Mouse (Mus musculus): ENCODE results near the gene Wwox. TPM values are rescaled to one million over a fixed set of nuclear protein-coding genes. Genes with fewer than 3 reads are reported as not detected.

Wwox gene
- total and polyA plus RNA-seq, 3 experiments = 7.8 to 11.5 (median 9.1) TPM

DNA sequence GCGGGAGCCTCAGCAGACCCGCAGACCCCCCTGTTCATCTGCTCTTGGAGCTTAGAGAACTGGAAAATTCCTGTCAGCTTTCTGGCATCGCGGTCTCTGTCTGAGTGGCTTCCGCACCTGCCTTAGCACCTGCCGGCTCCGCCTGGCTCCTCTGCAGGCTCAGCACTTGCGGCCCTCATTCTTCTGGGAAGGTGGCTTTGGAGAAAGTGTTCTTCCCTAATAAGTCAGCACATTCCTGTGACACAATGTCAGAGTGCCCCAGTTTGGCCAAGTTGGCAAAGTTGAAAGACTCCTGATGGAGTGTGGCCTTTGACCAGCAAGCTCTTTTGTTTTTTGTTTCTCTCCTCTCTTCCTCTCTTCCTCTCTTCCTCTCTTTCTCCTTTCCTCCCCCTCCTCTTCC, 343.9 kb downstream of the Wwox start:
- Histone ChIP-seq H3K27ac (ENCODE audit: insufficient read depth, low read depth) (no peak overlapping the region), H3K36me3 (replicated peaks in 1 of 2; ENCODE audit: control insufficient read depth in 1 of 2, insufficient read depth in 1 of 2, low read length in 1 of 2) (no peaks in the 10 kb centered on the region), H3K4me3 (replicated peaks in 1 of 3; ENCODE audit: low read depth in 2 of 3, low read length in 2 of 3, poor library complexity in 1 of 3) (no peak overlapping the region), H3K9ac (ENCODE audit: insufficient read depth, low read depth) (no peak overlapping the region), H3K9me3 (replicated peaks; ENCODE audit: low read length) (no peaks in the 10 kb centered on the region), H3K79me2 (replicated peaks; ENCODE audit: control insufficient read depth, extremely low read depth, insufficient read depth, poor library complexity, severe bottlenecking) (no peaks in the 10 kb centered on the region), H3K27me3 (replicated peaks) (no peaks in the 10 kb centered on the region), H3K4me1 (ENCODE audit: control insufficient read depth in 1 of 2, insufficient read depth in 2 of 2) (no peaks in the 10 kb centered on the region), H3K4me2 (ENCODE audit: insufficient read depth, low read depth, poor library complexity, severe bottlenecking) (no peak overlapping the region)
- dilution Hi-C loops (cut with MboI; ENCODE audit: extremely low pct_ligation_motif_present, extremely low pct_unique_long_range_greater_than_20kb, low sequenced_read_pairs) = no loop called here
- no peak for DNase-seq (ENCODE audit: extremely low read depth)
- TF ChIP-seq NELFE (IDR thresholded peaks at IDR 0.05; ENCODE audit: low read depth, low read length) (no peak), GABPA (IDR thresholded peaks at IDR 0.05; ENCODE audit: insufficient replicate concordance, low read depth, low read length) (no peak), EP300 (IDR thresholded peaks at IDR 0.05; ENCODE audit: low read length) (no peak), UBTF (IDR thresholded peaks at IDR 0.05; ENCODE audit: low read depth, low read length) (no peak), ZC3H11A (IDR thresholded peaks at IDR 0.05; ENCODE audit: low read depth, low read length) (no peak), SMC3 (IDR thresholded peaks at IDR 0.05; ENCODE audit: low read depth, low read length) (no peak), HCFC1 (IDR thresholded peaks at IDR 0.05; ENCODE audit: low read depth, low read length) (no peak), IRF4 (IDR thresholded peaks at IDR 0.05; ENCODE audit: low read depth, low read length) (no peak)
- in situ Hi-C loops (cut with MboI; ENCODE audit: low pct_ligation_motif_present, low pct_unique_long_range_greater_than_20kb, low sequenced_read_pairs) = no loop called here

DNA sequence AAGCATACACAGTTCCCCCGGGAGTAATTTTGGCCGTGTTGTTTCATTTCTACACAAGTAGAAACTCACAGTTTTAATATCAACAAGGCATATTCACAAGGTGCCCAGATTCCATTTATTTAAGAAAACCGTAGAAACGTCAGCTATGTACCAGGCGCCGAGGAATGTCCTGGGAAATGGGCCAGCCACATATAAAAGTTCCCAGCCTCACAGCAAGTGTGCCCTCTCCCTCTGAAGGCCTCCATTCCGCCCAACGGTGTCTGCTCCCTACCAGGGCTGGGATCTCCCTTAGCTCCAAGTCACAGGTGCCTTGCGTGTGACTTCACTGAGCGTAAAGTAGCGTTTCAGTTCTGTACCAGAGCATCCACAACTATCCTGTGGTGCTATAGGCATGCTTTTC, 346.4 kb downstream of the Wwox start:
- dilution Hi-C loops (cut with MboI; ENCODE audit: extremely low pct_ligation_motif_present, extremely low pct_unique_long_range_greater_than_20kb, low sequenced_read_pairs) = no loop called here

DNA sequence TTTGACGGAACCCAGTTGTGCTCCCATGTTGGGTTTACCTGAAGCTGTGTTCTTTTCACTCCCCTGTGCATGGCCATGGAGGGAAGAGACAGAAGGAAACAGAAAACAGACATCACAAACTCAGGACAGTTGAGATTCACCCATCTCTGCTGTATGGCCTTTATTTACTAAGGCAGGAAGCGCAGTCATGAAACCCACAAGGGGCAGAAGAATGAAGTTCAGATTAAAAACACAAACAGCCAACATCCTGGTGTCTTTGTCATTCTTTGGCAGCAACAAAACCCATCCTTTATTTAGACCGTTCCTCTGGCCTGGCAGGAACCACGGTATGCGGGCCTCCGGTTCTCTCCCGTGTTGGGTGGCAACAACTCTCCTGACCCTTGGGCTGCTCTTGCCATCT, 350.2 kb downstream of the Wwox start:
- no peaks in the 10 kb centered on the region for H3K79me2 ChIP-seq (replicated peaks; ENCODE audit: control insufficient read depth, extremely low read depth, insufficient read depth, poor library complexity, severe bottlenecking)
- in situ Hi-C loops (cut with MboI; ENCODE audit: low pct_ligation_motif_present, low pct_unique_long_range_greater_than_20kb, low sequenced_read_pairs) = no loop called here

More for the DNA sequence above, 346.4 kb downstream of the Wwox start:
- DNase-seq (ENCODE audit: extremely low read depth) = no peak
- Histone ChIP-seq H3K27ac (ENCODE audit: insufficient read depth, low read depth) (no peak overlapping the region), H3K4me1 (ENCODE audit: control insufficient read depth in 1 of 2, insufficient read depth in 2 of 2) (peaks cover 0 to 3% of the 10 kb centered on the region in 2 experiments; a peak in 1 of 4 replicates), H3K9ac (ENCODE audit: insufficient read depth, low read depth) (no peak overlapping the region), H3K4me3 (replicated peaks in 1 of 3; ENCODE audit: low read depth in 2 of 3, low read length in 2 of 3, poor library complexity in 1 of 3) (no peak overlapping the region), H3K36me3 (replicated peaks in 1 of 2; ENCODE audit: control insufficient read depth in 1 of 2, insufficient read depth in 1 of 2, low read length in 1 of 2) (no peaks in the 10 kb centered on the region), H3K79me2 (replicated peaks; ENCODE audit: control insufficient read depth, extremely low read depth, insufficient read depth, poor library complexity, severe bottlenecking) (no peaks in the 10 kb centered on the region), H3K27me3 (replicated peaks) (no peaks in the 10 kb centered on the region), H3K9me3 (replicated peaks; ENCODE audit: low read length) (no peaks in the 10 kb centered on the region), H3K4me2 (ENCODE audit: insufficient read depth, low read depth, poor library complexity, severe bottlenecking) (no peak overlapping the region)
- in situ Hi-C loops (cut with MboI; ENCODE audit: low pct_ligation_motif_present, low pct_unique_long_range_greater_than_20kb, low sequenced_read_pairs) = no loop called here
- TF ChIP-seq RAD21 (IDR thresholded peaks at IDR 0.05; ENCODE audit: low read depth, low read length) = no peak
- TF ChIP-seq MAX (IDR thresholded peaks at IDR 0.05; ENCODE audit: low read length) = no peak
- no peak for TF ChIP-seq MYC (IDR thresholded peaks at IDR 0.05; ENCODE audit: low read depth, low read length)
- TF ChIP-seq ZC3H11A (IDR thresholded peaks at IDR 0.05; ENCODE audit: low read depth, low read length) = no peak
- TF ChIP-seq CHD1 (IDR thresholded peaks at IDR 0.05; ENCODE audit: low read depth, low read length) = no peak
- TF ChIP-seq CHD2 (IDR thresholded peaks at IDR 0.05; ENCODE audit: low read length) = no peak
- no peak for TF ChIP-seq ETS1 (conservative IDR thresholded peaks at IDR 0.05; ENCODE audit: low read depth, low read length)
- no peak for TF ChIP-seq NRF1 (IDR thresholded peaks at IDR 0.05; ENCODE audit: low read depth, low read length)
- TF ChIP-seq EP300 (IDR thresholded peaks at IDR 0.05; ENCODE audit: low read length) = no peak
- no peak for TF ChIP-seq SIN3A (IDR thresholded peaks at IDR 0.05; ENCODE audit: low read length)
- TF ChIP-seq MAFK (IDR thresholded peaks at IDR 0.05; ENCODE audit: insufficient replicate concordance, low read length) = no peak
- no peak for TF ChIP-seq USF2 (conservative IDR thresholded peaks at IDR 0.05; ENCODE audit: low read depth, low read length)
- no peak for TF ChIP-seq E2F4 (IDR thresholded peaks at IDR 0.05; ENCODE audit: insufficient replicate concordance, low read depth, low read length)
- no peak for TF ChIP-seq JUN (IDR thresholded peaks at IDR 0.05; ENCODE audit: insufficient read depth, low read depth, low read length)

More for the DNA sequence above, 350.2 kb downstream of the Wwox start:
- dilution Hi-C loops (cut with MboI; ENCODE audit: extremely low pct_ligation_motif_present, extremely low pct_unique_long_range_greater_than_20kb, low sequenced_read_pairs) = no loop called here
- H3K36me3 ChIP-seq (replicated peaks in 1 of 2; ENCODE audit: control insufficient read depth in 1 of 2, insufficient read depth in 1 of 2, low read length in 1 of 2) = no peaks in the 10 kb centered on the region
- TF ChIP-seq UBTF (IDR thresholded peaks at IDR 0.05; ENCODE audit: low read depth, low read length) (no peak), ZNF384 (IDR thresholded peaks at IDR 0.05; ENCODE audit: low read depth, low read length) (no peak), ZKSCAN1 (IDR thresholded peaks at IDR 0.05; ENCODE audit: borderline replicate concordance, low read depth, low read length) (no peak), GABPA (IDR thresholded peaks at IDR 0.05; ENCODE audit: insufficient replicate concordance, low read depth, low read length) (no peak), USF1 (IDR thresholded peaks at IDR 0.05; ENCODE audit: low read depth, low read length) (no peak), KAT2A (IDR thresholded peaks at IDR 0.05; ENCODE audit: insufficient replicate concordance, low read length) (no peak), ZMIZ1 (IDR thresholded peaks at IDR 0.05; ENCODE audit: low read depth, low read length) (no peak), MXI1 (IDR thresholded peaks at IDR 0.05; ENCODE audit: low read depth, low read length) (no peak), HCFC1 (IDR thresholded peaks at IDR 0.05; ENCODE audit: low read depth, low read length) (no peak)
- DNase-seq (ENCODE audit: extremely low read depth) = no peak
- no peak overlapping the region for H3K4me3 ChIP-seq (replicated peaks in 1 of 3; ENCODE audit: low read depth in 2 of 3, low read length in 2 of 3, poor library complexity in 1 of 3)
- no peak overlapping the region for H3K9ac ChIP-seq (ENCODE audit: insufficient read depth, low read depth)
- H3K4me1 ChIP-seq (ENCODE audit: control insufficient read depth in 1 of 2, insufficient read depth in 2 of 2) = peaks cover 0 to 3% of the 10 kb centered on the region in 2 experiments; a peak in 1 of 4 replicates
- no peak overlapping the region for H3K27ac ChIP-seq (ENCODE audit: insufficient read depth, low read depth)
- no peaks in the 10 kb centered on the region for H3K9me3 ChIP-seq (replicated peaks; ENCODE audit: low read length)
- no peak overlapping the region for H3K4me2 ChIP-seq (ENCODE audit: insufficient read depth, low read depth, poor library complexity, severe bottlenecking)
- no peaks in the 10 kb centered on the region for H3K27me3 ChIP-seq (replicated peaks)
